Mouse (Mus musculus) kidney, embryonic 16.5 days (tissue): ENCODE data around the gene Olfr1502. TPM values are rescaled to one million over a fixed set of nuclear protein-coding genes. Genes with fewer than 3 reads are reported as not detected.
"Not testable (repeated sequence)": the region's sequence is repeated elsewhere in the genome, so short reads cannot be mapped to it uniquely, and the experiment has no call there.

Source experiments
- ATAC-seq: fragments of 200-750 bp; cut with Nextera tagmentation; 2 replicates; pipeline ENCODE4 v1.8.0; 2017; ENCODE audit warnings: moderate TSS enrichment; ENCODE audit not compliant: low FRiP score, low TSS enrichment
- H3K27ac ChIP-seq: fragments of 300-500 bp; sonication (generic); 2 replicates; pipeline ENCODE4 v1.5.1; 2014; ENCODE audit warnings: low read length
- H3K27me3 ChIP-seq: fragments of 300-500 bp; sonication (generic); 2 replicates; pipeline ENCODE4 v1.6.1; 2014; ENCODE audit warnings: low read length, control low read depth, mixed read lengths; ENCODE audit not compliant: insufficient read depth
- H3K36me3 ChIP-seq: fragments of 300-500 bp; sonication (generic); 2 replicates; pipeline ENCODE4 v1.6.1; 2014; ENCODE audit warnings: low read length, control low read depth, mixed read lengths; ENCODE audit not compliant: insufficient read depth
- H3K4me1 ChIP-seq: fragments of 300-500 bp; sonication (generic); 2 replicates; pipeline ENCODE4 v1.6.1; 2014; ENCODE audit warnings: low read length, control low read depth, mixed read lengths; ENCODE audit not compliant: insufficient read depth
- H3K4me2 ChIP-seq: fragments of 300-500 bp; sonication (generic); replicated peaks from 2 replicates; pipeline ENCODE4 v1.6.1; 2014; ENCODE audit warnings: low read depth, low read length
- H3K4me3 ChIP-seq: fragments of 300-500 bp; sonication (generic); 2 replicates; pipeline ENCODE4 v1.5.1; 2014; ENCODE audit warnings: mild to moderate bottlenecking, low read length
- H3K9ac ChIP-seq: fragments of 300-500 bp; sonication (generic); replicated peaks from 2 replicates; pipeline ENCODE4 v1.6.1; 2014; ENCODE audit warnings: low read length
- H3K9me3 ChIP-seq: fragments of 300-500 bp; sonication (generic); 2 replicates; pipeline ENCODE4 v1.6.1; 2016; ENCODE audit warnings: low read length, control low read depth
- WGBS: fragments of 180-500 bp; shearing (Covaris S2); extraction: QIAGEN DNeasy Blood & Tissue Kit; methylation state at CpG from one replicate; pipeline ENCODE4 v1.1.7; 2014; 5-methylcytosine and 5-hydroxymethylcytosine counted together
- polyA plus RNA-seq: library from polyadenylated mRNA; unstranded; fragments of >200 nt; fragmentation: Nextera tagmentation; extraction: Ambion mirVana; gene quantifications from 2 replicates; pipeline ENCODE4 v1.2.1, GENCODE M21; 2015

Gene Olfr1502
- not detected in 2 replicates for polyA plus RNA-seq

DNA sequence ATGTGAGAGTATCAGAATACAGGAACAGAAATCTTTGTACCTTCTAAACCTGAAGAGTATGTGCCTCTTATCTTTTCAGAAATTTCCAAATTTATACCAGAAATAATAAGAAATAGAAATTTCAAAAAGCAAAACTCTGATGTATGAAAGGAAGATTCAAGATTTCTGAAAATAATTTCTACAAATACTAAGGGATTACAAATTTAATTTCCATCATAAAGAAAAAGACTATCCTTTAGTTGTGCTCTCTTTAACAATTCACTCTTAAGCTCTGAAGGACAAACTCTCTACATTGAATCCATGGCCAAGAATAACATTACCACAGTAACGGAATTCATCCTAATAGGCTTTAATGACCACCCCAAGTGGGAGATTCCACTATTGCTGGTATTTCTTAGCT, at the start of gene Olfr1502:
Olfr1502 (plus strand) TSS at position 301 of the 400 bp plus-strand sequence.
- H3K4me3 ChIP-seq, result no peak within 1 kb of the TSS
- no peak within 1 kb of the TSS for H3K9ac ChIP-seq
- no peak within 1 kb of the TSS for H3K4me2 ChIP-seq
- H3K27ac ChIP-seq, result no peak within 1 kb of the TSS
- no peaks in the 10 kb centered on the region for H3K9me3 ChIP-seq
- 71% methylated on average over 1 of the region's 1 CpGs for WGBS
- no peaks in the 10 kb centered on the region for H3K27me3 ChIP-seq
- no peaks in the 10 kb centered on the region for H3K4me1 ChIP-seq
- H3K36me3 ChIP-seq, result no peaks in the 10 kb centered on the region
- no peak for ATAC-seq

DNA sequence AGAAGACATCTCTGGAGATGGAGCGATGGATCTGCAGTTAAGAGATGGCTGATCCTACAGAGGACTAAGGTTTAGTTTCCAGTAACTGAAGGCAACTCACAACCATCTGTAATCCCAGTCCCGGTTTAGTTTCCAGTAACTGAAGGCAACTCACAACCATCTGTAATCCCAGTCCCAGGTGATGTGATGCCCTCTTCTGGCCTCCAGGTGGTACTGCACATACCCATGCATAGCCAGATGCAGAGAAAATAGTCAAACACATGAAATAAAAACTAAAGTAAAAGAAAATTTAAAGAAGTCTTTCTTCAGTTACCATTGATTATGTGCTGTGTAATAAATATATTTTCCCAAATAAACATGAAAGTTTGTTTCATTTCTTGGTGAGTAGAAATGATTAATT, 48.8 kb upstream of the Olfr1502 start:
- ATAC-seq, result no peak
- no peak overlapping the region for H3K4me2 ChIP-seq
- H3K4me3 ChIP-seq, result no peak overlapping the region
- no peaks in the 10 kb centered on the region for H3K4me1 ChIP-seq
- no peak overlapping the region for H3K9ac ChIP-seq
- no peaks in the 10 kb centered on the region for H3K27me3 ChIP-seq
- no peaks in the 10 kb centered on the region for H3K9me3 ChIP-seq
- WGBS, result 53% methylated on average over 2 of the region's 2 CpGs
- no peak overlapping the region for H3K27ac ChIP-seq
- H3K36me3 ChIP-seq, result no peaks in the 10 kb centered on the region

DNA sequence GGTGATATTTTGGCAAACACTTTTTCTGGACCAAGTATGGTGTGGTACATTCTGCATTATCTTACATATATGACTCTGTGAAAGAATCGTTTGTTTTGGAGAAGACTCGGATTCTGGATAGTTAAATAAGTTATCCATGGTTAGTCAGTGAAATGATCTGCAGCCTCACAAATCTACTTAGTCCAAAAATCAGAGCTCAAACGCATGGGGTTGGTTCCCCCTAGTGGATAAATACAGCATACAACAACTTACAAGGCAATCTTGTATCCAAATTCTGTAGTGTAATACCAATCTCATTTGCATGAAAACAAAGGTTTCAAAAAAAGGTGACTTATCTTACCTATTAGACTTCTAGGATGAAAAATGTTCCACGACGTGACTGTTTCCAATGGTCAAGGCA, 42.8 kb upstream of the Olfr1502 start:
- 35% methylated on average over 5 of the region's 5 CpGs for WGBS
- Histone ChIP-seq H3K9me3 (no peaks in the 10 kb centered on the region), H3K27ac (no peak overlapping the region), H3K4me3 (no peak overlapping the region), H3K4me2 (no peak overlapping the region), H3K27me3 (no peaks in the 10 kb centered on the region), H3K36me3 (no peaks in the 10 kb centered on the region), H3K4me1 (no peaks in the 10 kb centered on the region), H3K9ac (no peak overlapping the region)
- no peak for ATAC-seq

GRCm38 (mm10) chr19:13819347-13819746, 42.2 kb upstream of the Olfr1502 start, which contains the start of gene Olfr1499:
TSS of gene Olfr1499 (minus strand) at chr19:13819447.
- Histone ChIP-seq H3K9ac (no peak within 1 kb of the TSS), H3K4me3 (no peak within 1 kb of the TSS), H3K4me1 (no peaks in the 10 kb centered on the region), H3K27ac (no peak within 1 kb of the TSS), H3K4me2 (no peak within 1 kb of the TSS), H3K9me3 (no peaks in the 10 kb centered on the region), H3K27me3 (no peaks in the 10 kb centered on the region), H3K36me3 (no peaks in the 10 kb centered on the region)
- ATAC-seq, result no peak

GRCm38 (mm10) chr19:13820847-13821246, 40.7 kb upstream of the Olfr1502 start:
- Histone ChIP-seq H3K27ac (no peak overlapping the region), H3K9me3 (no peaks in the 10 kb centered on the region), H3K9ac (no peak overlapping the region), H3K4me2 (no peak overlapping the region), H3K27me3 (no peaks in the 10 kb centered on the region), H3K4me1 (no peaks in the 10 kb centered on the region), H3K36me3 (no peaks in the 10 kb centered on the region), H3K4me3 (no peak overlapping the region)
- no peak for ATAC-seq
- 60% methylated on average over 5 of the region's 5 CpGs for WGBS

GRCm38 (mm10) chr19:13828447-13828846, 33.1 kb upstream of the Olfr1502 start:
- Histone ChIP-seq H3K36me3 (no peaks in the 10 kb centered on the region), H3K9me3 (no peaks in the 10 kb centered on the region), H3K27ac (no peak overlapping the region), H3K27me3 (no peaks in the 10 kb centered on the region), H3K4me3 (no peak overlapping the region), H3K4me1 (no peaks in the 10 kb centered on the region), H3K9ac (no peak overlapping the region), H3K4me2 (no peak overlapping the region)
- ATAC-seq, result no peak
- 79% methylated on average over 3 of the region's 3 CpGs for WGBS

GRCm38 (mm10) chr19:13830388-13830787, 31.2 kb upstream of the Olfr1502 start, which contains the start of gene Olfr1500:
TSS of gene Olfr1500 (minus strand) at chr19:13830488.
- Histone ChIP-seq H3K4me3 (no peak within 1 kb of the TSS), H3K27me3 (no peaks in the 10 kb centered on the region), H3K4me2 (no peak within 1 kb of the TSS), H3K9ac (no peak within 1 kb of the TSS), H3K27ac (no peak within 1 kb of the TSS), H3K4me1 (no peaks in the 10 kb centered on the region), H3K36me3 (no peaks in the 10 kb centered on the region), H3K9me3 (no peaks in the 10 kb centered on the region)
- no peak for ATAC-seq

DNA sequence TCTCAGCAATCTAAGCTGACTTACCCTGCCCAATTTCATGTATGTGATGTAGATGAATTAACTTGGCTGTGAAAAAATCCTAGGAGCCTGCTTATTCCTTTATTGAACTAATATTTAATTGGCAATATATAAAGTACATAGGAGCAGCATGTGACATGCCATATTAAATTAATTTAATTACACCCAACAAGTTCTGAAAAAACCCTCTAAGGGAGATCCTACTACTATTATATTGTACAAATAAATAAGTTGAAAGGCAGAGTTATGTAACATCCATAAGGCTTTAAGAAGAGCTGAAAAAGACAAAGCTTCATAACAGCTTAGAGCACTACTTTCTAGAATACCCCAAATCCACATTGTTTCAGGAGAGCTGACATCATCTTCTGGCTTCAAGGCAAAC, 11.0 kb upstream of the Olfr1502 start, which contains the start of gene Olfr1501:
Olfr1501 (minus strand) TSS at position 101 of the 400 bp plus-strand sequence.
- not testable (repeated sequence) for H3K9ac ChIP-seq, H3K27ac ChIP-seq, H3K27me3 ChIP-seq, H3K36me3 ChIP-seq, H3K4me2 ChIP-seq, H3K4me1 ChIP-seq, H3K4me3 ChIP-seq, H3K9me3 ChIP-seq, ATAC-seq

DNA sequence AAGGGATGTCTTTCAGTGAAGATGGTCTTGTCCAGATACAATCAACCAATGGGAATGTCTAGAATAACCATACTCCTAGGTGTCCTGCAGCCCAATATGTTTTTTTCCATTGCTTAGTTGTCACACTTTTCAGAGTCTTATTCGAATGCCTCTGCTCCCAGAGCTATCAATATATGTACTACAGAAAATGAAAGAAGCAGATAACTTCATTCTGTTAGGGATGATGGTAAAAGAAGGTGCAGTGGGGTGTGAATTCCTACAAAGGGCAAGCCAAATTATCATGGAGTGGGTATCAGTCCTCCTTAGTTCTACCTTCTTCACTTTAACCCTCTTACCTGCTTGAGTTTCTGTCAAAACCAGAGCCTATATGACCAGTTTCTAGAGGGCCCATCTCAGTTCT, 36.2 kb downstream of the Olfr1502 start, which contains the start of gene Olfr1504:
Olfr1504 (minus strand) TSS at position 101 of the 400 bp plus-strand sequence.
- 67% methylated on average over 1 of the region's 1 CpGs for WGBS
- Histone ChIP-seq H3K4me1 (no peaks in the 10 kb centered on the region), H3K36me3 (no peaks in the 10 kb centered on the region), H3K9me3 (no peaks in the 10 kb centered on the region), H3K4me3 (no peak within 1 kb of the TSS), H3K4me2 (no peak within 1 kb of the TSS), H3K27me3 (no peaks in the 10 kb centered on the region), H3K27ac (no peak within 1 kb of the TSS), H3K9ac (no peak within 1 kb of the TSS)
- no peak for ATAC-seq
